Mouse (Mus musculus): ENCODE data around the gene Zfp784.

GRCm38 (mm10) chr7:4996934-4997333 is 41.3 kb downstream of the Zfp784 start:
- TF ChIP-seq CTCF (IDR thresholded peaks at IDR 0.05; ENCODE audit: control insufficient read depth, insufficient read depth, low read length) (no peak), POLR2A (IDR thresholded peaks at IDR 0.05; ENCODE audit: borderline replicate concordance, control insufficient read depth, low read depth, low read length) (no peak)
